Mouse (Mus musculus) heart, adult 9 months (tissue): Measurements from ENCODE around the gene Tmem203.

Experiments used
- DNase-seq, 2 experiments: peaks; one replicate each; pipeline ENCODE4 v3.0.0; 2022; ENCODE audit warnings: low spot score in 2 of 2

The Tmem203 gene

GRCm38 (mm10) chr2:25263623-25264285, 8.5 kb downstream of the Tmem203 start:
- no peak for DNase-seq

- DNase-seq: no peak
Measured at GRCm38 (mm10) chr2:25264286-25264660, 9.0 kb downstream of the Tmem203 start.

- no peak for DNase-seq
Measured at GRCm38 (mm10) chr2:25264851-25265250, 9.6 kb downstream of the Tmem203 start.

- peak; percentile 40 to 71 for DNase-seq
Measured at GRCm38 (mm10) chr2:25265897-25266656, 10.8 kb downstream of the Tmem203 start.

GRCm38 (mm10) chr2:25266720-25267119, 11.5 kb downstream of the Tmem203 start:
- peak; percentile 36 to 46 for DNase-seq

- no peak for DNase-seq
Measured at GRCm38 (mm10) chr2:25267241-25267640, 12.0 kb downstream of the Tmem203 start.

- no peak for DNase-seq
Measured at GRCm38 (mm10) chr2:25267746-25268309, 12.6 kb downstream of the Tmem203 start.

- peak; percentile 95 to 96 for DNase-seq
Measured at GRCm38 (mm10) chr2:25271827-25272511, 16.7 kb downstream of the Tmem203 start, which contains the start of the genes Ssna1 and Anapc2. TSS of gene Ssna1 (minus strand) at chr2:25272438. TSS of gene Anapc2 (plus strand) at chr2:25272478.

- no peak for DNase-seq
Measured at GRCm38 (mm10) chr2:25272515-25272914, 17.3 kb downstream of the Tmem203 start.

GRCm38 (mm10) chr2:25273010-25273409, 17.8 kb downstream of the Tmem203 start:
- DNase-seq: no peak

- peak in 1 of 2 experiments; percentile 66 for DNase-seq
Measured at GRCm38 (mm10) chr2:25278928-25279882, 24.0 kb downstream of the Tmem203 start.

- no peak for DNase-seq
Measured at GRCm38 (mm10) chr2:25285551-25285950, 30.3 kb downstream of the Tmem203 start.

GRCm38 (mm10) chr2:25286314-25286713, 31.1 kb downstream of the Tmem203 start:
- DNase-seq: no peak

GRCm38 (mm10) chr2:25286837-25287636, 31.8 kb downstream of the Tmem203 start:
- no peak for DNase-seq

GRCm38 (mm10) chr2:25287927-25288649, 32.8 kb downstream of the Tmem203 start, which contains the start of gene Tmem210:
TSS of gene Tmem210 (plus strand) at chr2:25288145.
- DNase-seq: no peak

GRCm38 (mm10) chr2:25288734-25289345, 33.6 kb downstream of the Tmem203 start:
- no peak for DNase-seq

GRCm38 (mm10) chr2:25289651-25290050, 34.4 kb downstream of the Tmem203 start, which contains the start of gene Lrrc26:
TSS of gene Lrrc26 (plus strand) at chr2:25289915.
- DNase-seq: no peak

GRCm38 (mm10) chr2:25290101-25290815, 35.0 kb downstream of the Tmem203 start:
- no peak for DNase-seq
